Mouse (Mus musculus): ENCODE results near the gene Tmed6. TPM values are rescaled to one million over a fixed set of nuclear protein-coding genes. Genes with fewer than 3 reads are reported as not detected.

Tmed6 gene
- polyA plus RNA-seq, 1 experiment from 2014 or later: not detected

GRCm38 (mm10) chr8:107030650-107031576 lies 34.5 kb downstream of the Tmed6 start, which contains the start of gene Vps4a:
TSS of gene Vps4a (plus strand) at chr8:107031222.
- Histone ChIP-seq H3K27me3 (no peaks in the 10 kb centered on the region), H3K4me1 (peaks cover 18% of the 10 kb centered on the region), H3K4me3 (peak within 1 kb of the TSS; percentile 94), H3K27ac (peak within 1 kb of the TSS; percentile 79), H3K9me3 (replicated peaks) (no peaks in the 10 kb centered on the region), H3K36me3 (no peaks in the 10 kb centered on the region), H3K9ac (peak within 1 kb of the TSS; percentile 96), H3K4me2 (replicated peaks) (peak within 1 kb of the TSS; percentile 76)
- WGBS: 4% methylated on average over 66 of the region's 66 CpGs
- ATAC-seq (ENCODE audit: low FRiP score): peak; percentile 96

- 72% methylated on average over 5 of the region's 5 CpGs for WGBS
- no peaks in the 10 kb centered on the region for H3K36me3 ChIP-seq
- no peak overlapping the region for H3K9ac ChIP-seq
- H3K4me3 ChIP-seq: no peak overlapping the region
- H3K4me1 ChIP-seq: peaks cover 18% of the 10 kb centered on the region
- H3K27ac ChIP-seq: no peak overlapping the region
- H3K27me3 ChIP-seq: no peaks in the 10 kb centered on the region
- H3K9me3 ChIP-seq (replicated peaks): no peaks in the 10 kb centered on the region
- no peak overlapping the region for H3K4me2 ChIP-seq (replicated peaks)
- ATAC-seq (ENCODE audit: low FRiP score): no peak
Measured at GRCm38 (mm10) chr8:107030058-107030457, 35.4 kb downstream of the Tmed6 start.

- H3K9ac ChIP-seq: no peak overlapping the region
- H3K36me3 ChIP-seq: no peaks in the 10 kb centered on the region
- no peak overlapping the region for H3K4me3 ChIP-seq
- no peaks in the 10 kb centered on the region for H3K9me3 ChIP-seq (replicated peaks)
- no peak overlapping the region for H3K27ac ChIP-seq
- H3K4me2 ChIP-seq (replicated peaks): no peak overlapping the region
- peaks cover 18% of the 10 kb centered on the region for H3K4me1 ChIP-seq
- WGBS: 82% methylated on average over 3 of the region's 3 CpGs
- no peak for ATAC-seq (ENCODE audit: low FRiP score)
- H3K27me3 ChIP-seq: no peaks in the 10 kb centered on the region
Measured at GRCm38 (mm10) chr8:107029310-107029709, 36.1 kb downstream of the Tmed6 start.

GRCm38 (mm10) chr8:107023479-107023878 lies 42.0 kb downstream of the Tmed6 start:
- 90% methylated on average over 8 of the region's 8 CpGs for WGBS
- Histone ChIP-seq H3K4me2 (replicated peaks) (no peak overlapping the region), H3K9me3 (replicated peaks) (no peaks in the 10 kb centered on the region)

GRCm38 (mm10) chr8:107014915-107015314 lies 50.5 kb downstream of the Tmed6 start:
- WGBS: 89% methylated on average over 1 of the region's 1 CpGs
- Histone ChIP-seq H3K4me3 (no peak overlapping the region), H3K27me3 (no peaks in the 10 kb centered on the region), H3K4me2 (replicated peaks) (no peak overlapping the region), H3K9ac (no peak overlapping the region), H3K9me3 (replicated peaks) (no peaks in the 10 kb centered on the region), H3K27ac (no peak overlapping the region), H3K4me1 (no peaks in the 10 kb centered on the region), H3K36me3 (peaks cover 30% of the 10 kb centered on the region; the same call in 1 of the 2 replicates)
- no peak for ATAC-seq (ENCODE audit: low FRiP score)

More at GRCm38 (mm10) chr8:107023479-107023878, 42.0 kb downstream of the Tmed6 start:
- no peaks in the 10 kb centered on the region for H3K4me1 ChIP-seq
- H3K27me3 ChIP-seq: no peaks in the 10 kb centered on the region
- ATAC-seq (ENCODE audit: low FRiP score): no peak
- H3K9ac ChIP-seq: no peak overlapping the region
- no peak overlapping the region for H3K27ac ChIP-seq
- no peaks in the 10 kb centered on the region for H3K36me3 ChIP-seq
- no peak overlapping the region for H3K4me3 ChIP-seq

- H3K9ac ChIP-seq: no peak overlapping the region
- H3K4me1 ChIP-seq: no peaks in the 10 kb centered on the region
- ATAC-seq (ENCODE audit: low FRiP score): no peak
- 68% methylated on average over 2 of the region's 2 CpGs for WGBS
- H3K4me2 ChIP-seq (replicated peaks): no peak overlapping the region
- H3K4me3 ChIP-seq: no peak overlapping the region
- no peak overlapping the region for H3K27ac ChIP-seq
- no peaks in the 10 kb centered on the region for H3K9me3 ChIP-seq (replicated peaks)
- H3K36me3 ChIP-seq: peaks cover 34% of the 10 kb centered on the region; the same call in 1 of the 2 replicates
- H3K27me3 ChIP-seq: no peaks in the 10 kb centered on the region
Measured at GRCm38 (mm10) chr8:107012666-107013065, 52.8 kb downstream of the Tmed6 start.

Small RNAs within 50 kb of the gene (microRNA-seq; reads per million reads assigned to microRNA genes)
- not detected for gene Mir7075

Other genes with a start within 250 kb of the Tmed6 start
- 0.22 and 0.27 TPM in 2 replicates for gene Has3, start 195.4 kb downstream of the Tmed6 start, polyA plus RNA-seq (2016; fragmentation: Nextera tagmentation; extraction: Ambion mirVana)
- 49.0 TPM in 2 replicates for gene Utp4, start 172.0 kb downstream of the Tmed6 start, polyA plus RNA-seq (2016; fragmentation: Nextera tagmentation; extraction: Ambion mirVana)
- gene Sntb2, start 129.9 kb downstream of the Tmed6 start, polyA plus RNA-seq (2016; fragmentation: Nextera tagmentation; extraction: Ambion mirVana): 11.5 and 11.9 TPM in 2 replicates
- 103 and 107 TPM in 2 replicates for gene Vps4a, start 34.4 kb downstream of the Tmed6 start, polyA plus RNA-seq (2016; fragmentation: Nextera tagmentation; extraction: Ambion mirVana)
- 41.1 and 45.8 TPM in 2 replicates for gene Pdf, start 17.0 kb downstream of the Tmed6 start, polyA plus RNA-seq (2016; fragmentation: Nextera tagmentation; extraction: Ambion mirVana)
- gene Cog8, start 9.0 kb downstream of the Tmed6 start, polyA plus RNA-seq (2016; fragmentation: Nextera tagmentation; extraction: Ambion mirVana): 43.6 and 47.5 TPM in 2 replicates
- 71.8 and 74.4 TPM in 2 replicates for gene Nip7, start 8.8 kb downstream of the Tmed6 start, polyA plus RNA-seq (2016; fragmentation: Nextera tagmentation; extraction: Ambion mirVana)
- gene Terf2, start 30.9 kb upstream of the Tmed6 start, polyA plus RNA-seq (2016; fragmentation: Nextera tagmentation; extraction: Ambion mirVana): 23.2 TPM in 2 replicates
- 130 and 142 TPM in 2 replicates for gene Cyb5b, start 85.0 kb upstream of the Tmed6 start, polyA plus RNA-seq (2016; fragmentation: Nextera tagmentation; extraction: Ambion mirVana)
- gene Nfat5, start 227.8 kb upstream of the Tmed6 start, polyA plus RNA-seq (2016; fragmentation: Nextera tagmentation; extraction: Ambion mirVana): 20.2 and 20.6 TPM in 2 replicates